Mouse (Mus musculus): ENCODE results near the gene Cnksr3. TPM values are rescaled to one million over a fixed set of nuclear protein-coding genes. Genes with fewer than 3 reads are reported as not detected.

The Cnksr3 gene
- polyA plus RNA-seq, 1 experiment from 2014 or later: 5.2 TPM

DNA sequence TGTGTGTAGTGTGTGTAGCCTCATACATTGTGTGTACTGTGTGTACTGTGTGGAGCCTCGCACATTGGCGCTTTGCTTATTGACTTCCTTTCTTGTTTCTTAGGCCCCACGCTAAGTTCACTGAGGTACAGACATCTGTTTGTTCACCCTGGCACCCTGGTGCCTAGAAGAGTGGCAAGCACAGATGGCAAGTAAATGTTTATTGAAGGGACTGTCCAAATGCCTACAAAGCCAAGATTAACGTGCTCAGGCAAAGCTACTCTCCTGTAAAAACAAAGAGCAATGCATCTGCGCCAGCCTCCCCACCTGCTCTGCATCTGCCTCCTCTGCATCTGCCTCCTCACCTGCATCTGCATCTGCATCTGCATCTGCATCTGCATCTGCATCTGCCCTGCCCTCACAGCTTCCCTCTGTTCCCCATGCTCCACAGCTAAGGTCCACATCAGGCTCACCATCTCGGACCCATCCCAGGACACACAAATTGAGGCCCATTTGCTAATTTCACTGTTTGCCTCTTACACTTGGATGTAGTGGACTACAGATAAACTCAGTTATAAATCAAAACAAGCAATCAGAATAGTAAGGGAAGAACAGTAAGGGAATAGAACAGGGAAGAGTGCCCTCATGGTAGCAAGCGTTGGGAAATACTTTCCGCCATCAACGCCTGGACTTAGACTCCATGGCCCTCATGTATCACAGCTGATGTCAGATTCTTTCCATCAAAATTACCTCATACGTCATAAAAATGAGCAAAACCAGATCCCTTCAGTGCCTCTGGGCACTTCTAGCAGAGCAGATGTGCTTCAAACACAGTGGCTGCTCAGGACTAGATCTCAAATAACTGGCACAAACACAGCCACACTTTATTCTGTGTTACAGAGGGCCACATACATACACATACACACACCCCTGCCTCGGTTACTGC lies 62.1 kb downstream of the Cnksr3 start:
- no peak for DNase-seq (ENCODE audit: low spot score)

DNA sequence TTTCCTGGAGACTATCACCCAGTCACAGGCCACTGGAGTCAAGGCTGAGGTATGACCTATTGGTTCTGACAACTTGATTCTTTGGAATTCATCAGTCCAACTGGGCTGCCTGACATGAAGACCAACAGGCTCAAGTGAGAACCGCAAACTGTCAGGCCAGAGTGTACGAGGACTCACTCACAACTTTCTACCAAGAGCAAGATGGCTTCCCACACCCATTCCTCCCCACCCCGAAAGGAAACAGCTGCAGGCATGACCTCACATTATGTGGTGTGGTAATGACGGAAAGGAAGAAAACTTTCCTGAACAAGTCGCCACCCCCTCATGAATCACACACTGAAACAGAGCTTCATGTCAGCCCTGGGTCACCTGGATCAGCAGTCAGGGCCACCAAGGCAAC lies 66.4 kb downstream of the Cnksr3 start:
- no peak for DNase-seq (ENCODE audit: low spot score)

DNA sequence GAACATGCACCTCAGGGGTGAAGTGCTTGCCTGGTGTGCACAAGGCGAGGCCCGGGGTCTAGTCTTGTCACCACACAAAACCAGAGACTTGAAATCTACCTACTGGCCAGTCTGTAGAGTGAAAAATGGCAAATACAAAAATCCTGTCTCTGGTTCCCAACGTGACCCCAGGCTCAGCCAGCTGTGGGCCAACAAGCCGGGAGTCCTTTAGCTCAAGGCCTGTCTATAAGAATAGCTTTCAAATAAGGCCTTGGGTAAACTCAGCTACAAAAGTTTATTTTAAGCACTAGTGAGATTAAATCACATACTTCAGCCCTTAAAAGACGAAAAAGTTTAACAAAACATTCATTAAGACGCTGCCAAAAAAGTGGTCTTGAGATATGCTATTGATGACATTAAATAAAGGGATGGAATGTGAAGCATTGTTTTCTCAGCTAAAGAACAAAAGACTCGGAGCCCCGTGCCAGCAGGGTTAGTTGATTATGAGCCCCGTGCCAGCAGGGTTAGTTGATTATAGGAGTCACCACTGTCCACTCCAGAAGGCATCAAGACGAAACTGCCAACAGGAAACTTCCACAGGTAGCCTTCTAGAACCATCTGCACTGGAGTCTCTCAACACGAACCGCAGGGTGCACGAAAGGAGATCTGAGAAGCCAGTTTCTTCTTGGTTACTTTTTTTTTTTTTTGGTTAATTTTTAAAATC lies 67.8 kb downstream of the Cnksr3 start:
- no peak for DNase-seq (ENCODE audit: low spot score)

DNA sequence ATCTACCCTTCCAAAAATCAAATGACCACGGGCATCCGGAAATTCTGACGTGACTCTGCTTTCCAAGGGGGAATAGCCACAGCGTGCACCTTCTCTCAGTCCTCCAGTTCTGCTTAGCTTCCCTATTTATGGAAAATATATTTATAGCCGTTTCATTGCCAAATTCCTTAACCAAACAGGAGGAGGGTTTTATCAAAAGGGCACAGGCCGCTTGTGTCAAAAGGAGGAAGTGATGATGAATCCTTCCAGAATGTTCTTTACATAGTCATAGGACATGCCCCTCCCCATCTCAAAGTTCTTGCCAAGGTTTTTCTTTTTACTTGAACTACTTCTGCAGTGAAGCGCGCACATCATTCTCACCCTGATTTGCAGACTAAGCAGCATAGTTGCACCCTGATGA lies 69.8 kb downstream of the Cnksr3 start:
- no peak for DNase-seq (ENCODE audit: low spot score)

DNA sequence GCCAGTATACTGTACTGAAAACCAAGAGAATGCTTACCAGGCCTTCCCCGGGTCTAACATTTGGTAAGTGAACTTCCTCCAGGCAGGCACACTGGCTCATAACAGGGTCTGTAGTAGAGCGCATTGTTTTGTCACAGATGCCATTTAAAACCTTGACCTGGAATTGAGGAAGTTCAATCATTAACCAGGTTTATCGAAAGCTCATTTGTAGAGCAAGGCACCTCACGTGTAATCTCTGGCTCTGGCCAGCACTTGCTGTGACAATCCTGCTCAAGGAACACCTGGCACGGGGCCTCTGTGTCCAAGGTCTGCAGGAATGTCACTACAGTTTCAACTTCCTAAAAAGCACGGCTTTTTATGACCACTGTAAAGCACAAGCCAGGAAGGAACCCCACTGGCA lies 71.8 kb downstream of the Cnksr3 start:
- DNase-seq (ENCODE audit: low spot score): no peak

DNA sequence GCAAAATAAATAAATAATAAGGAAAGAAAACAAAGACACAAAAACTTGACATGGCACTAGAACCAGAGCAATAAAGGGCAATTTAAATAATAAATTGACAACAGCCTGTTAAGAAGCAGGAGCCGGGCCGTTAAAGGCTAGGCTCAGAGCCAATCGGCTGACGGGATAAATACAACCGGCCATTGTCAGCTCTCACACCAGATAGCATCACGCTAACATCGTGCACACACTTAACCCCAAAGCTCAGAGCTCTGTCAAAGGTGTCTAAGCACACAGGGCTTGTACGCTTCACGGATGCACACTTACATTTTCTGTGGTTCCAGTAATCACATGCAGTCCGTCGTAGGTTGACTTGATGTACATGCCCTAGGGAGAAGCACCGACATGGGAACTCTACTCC lies 74.0 kb downstream of the Cnksr3 start:
- DNase-seq (ENCODE audit: low spot score): no peak

DNA sequence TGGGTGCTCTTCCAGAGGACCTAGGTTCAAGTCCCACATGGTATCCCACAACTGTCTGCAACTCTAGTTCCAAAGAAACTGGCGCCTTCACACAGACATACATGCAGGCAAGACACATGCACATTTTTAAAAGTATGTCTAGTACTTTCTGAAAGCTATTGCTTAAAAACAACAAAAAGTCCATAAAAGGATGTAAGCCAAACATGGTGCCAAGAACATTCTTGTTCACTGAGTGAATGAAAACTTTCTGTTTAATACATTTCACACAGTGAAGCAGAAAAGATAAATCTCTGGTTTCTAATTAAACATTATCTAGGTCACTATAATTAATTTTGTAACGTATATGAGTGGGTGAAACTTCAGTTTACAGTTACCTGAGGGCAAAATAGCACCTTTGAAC lies 76.3 kb downstream of the Cnksr3 start:
- no peak for DNase-seq (ENCODE audit: low spot score)

DNA sequence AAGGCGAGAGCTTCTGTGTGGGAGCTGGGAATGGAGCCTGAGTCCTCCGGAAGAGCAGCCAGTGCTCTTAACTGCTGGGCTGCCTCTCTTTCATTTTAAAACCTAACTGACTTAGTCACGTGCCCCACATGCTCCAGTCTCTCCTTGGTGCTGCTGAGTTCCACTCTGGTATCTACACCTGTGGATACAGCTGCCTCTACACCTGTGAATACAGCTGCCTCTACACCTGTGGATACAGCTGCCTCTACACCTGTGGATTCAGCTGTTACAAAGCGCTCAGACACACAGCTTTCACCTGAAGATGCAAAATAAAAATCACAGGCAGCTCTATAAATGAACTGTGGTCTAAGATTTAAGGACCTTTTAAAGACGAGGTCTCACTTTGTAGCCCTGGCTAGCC lies 79.0 kb downstream of the Cnksr3 start:
- DNase-seq (ENCODE audit: low spot score): no peak

DNA sequence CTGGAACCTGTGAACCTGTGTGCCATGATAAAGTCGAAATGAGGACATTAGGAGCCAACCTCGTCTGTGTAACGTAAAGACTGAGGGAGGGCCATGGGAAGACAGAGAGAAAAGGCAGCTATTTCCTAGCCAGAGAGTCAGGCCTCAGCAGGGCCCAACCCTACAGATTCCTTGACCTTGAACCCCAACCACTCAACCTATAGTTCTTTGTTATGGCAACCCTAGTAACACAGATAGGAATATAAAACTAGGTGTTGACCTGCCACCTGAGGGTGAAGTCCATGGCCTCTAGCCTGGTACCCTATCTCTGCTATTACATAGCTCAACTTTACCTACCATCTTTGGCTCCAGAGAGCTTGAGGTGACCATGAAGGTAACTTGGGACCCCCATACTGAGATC lies 80.6 kb downstream of the Cnksr3 start:
- no peak for DNase-seq (ENCODE audit: low spot score)

DNA sequence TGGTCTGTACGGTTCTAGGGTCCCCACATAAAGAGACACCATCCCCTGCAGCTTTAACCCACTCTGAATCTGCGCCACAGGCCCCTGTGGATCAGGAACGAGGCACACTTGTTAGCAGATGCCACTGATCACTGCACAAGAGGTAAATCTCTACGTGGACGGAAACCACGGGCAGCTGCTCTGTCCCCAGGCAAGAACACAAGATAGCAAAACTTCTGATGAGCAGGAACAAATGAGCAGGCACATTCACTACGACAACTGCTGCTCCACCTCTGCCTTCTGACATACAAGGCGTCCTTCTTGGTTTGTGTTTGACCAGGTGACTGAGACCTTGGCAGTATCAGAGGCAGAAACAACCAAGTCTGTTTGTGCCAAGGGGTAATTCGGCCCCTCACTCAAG lies 84.2 kb downstream of the Cnksr3 start:
- DNase-seq (ENCODE audit: low spot score): no peak

DNA sequence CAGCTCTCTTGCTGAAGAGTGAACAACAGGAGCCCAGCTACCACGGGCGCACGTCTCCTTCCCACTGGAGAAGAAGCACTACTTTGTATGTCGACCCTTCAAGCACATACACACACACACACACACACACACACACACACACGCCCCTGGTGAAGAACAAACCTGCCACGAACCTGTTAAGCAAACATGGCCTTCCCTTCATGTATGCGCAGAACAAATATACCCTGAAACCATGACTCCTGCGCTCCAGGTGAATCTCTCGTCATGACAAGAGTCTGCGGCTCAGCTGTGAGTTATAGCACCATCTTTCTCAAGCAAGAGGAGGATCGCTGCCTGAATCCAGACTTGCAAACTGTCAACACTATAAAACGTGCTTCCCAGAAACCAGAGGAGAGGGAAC lies 85.2 kb downstream of the Cnksr3 start:
- DNase-seq (ENCODE audit: low spot score): no peak

DNA sequence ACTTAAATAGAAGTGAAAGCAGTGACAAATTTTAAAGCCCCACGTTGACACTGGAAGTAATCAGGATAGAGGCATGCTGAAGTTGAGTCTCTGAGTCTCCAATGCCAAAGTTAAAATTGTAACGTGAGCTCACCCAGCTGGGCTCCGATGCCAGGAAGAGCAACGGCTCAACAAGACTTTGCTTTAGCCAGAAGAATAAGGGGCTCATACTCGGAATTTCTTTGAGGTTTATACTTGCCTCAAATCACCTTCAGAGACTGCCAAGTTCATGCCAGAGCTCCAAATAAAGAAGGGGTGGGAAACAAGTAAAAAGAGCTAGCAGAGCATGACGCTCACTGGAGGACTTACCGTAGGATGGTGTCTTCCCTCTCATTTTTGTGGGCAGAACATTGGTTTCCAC lies 85.8 kb downstream of the Cnksr3 start:
- DNase-seq (ENCODE audit: low spot score): no peak

DNA sequence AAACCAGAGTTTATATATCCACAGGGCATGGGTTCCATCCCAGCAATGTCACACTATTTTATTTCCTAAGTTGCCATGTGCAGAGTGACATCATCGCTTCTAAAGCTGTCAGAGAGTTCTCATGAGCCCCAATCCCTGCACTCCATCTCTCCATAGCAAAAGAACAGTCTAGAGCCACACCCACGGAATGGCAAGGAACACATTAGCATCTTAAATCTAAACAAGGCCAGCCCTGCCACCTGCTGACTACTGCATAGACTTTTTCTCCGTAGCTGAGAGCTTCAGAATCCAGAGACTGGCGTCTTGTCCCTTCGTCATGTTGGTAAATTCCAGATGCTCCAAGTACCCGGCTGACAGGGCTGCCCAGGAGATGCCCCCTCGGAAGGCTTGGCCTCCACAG lies 87.0 kb downstream of the Cnksr3 start:
- no peak for DNase-seq (ENCODE audit: low spot score)

DNA sequence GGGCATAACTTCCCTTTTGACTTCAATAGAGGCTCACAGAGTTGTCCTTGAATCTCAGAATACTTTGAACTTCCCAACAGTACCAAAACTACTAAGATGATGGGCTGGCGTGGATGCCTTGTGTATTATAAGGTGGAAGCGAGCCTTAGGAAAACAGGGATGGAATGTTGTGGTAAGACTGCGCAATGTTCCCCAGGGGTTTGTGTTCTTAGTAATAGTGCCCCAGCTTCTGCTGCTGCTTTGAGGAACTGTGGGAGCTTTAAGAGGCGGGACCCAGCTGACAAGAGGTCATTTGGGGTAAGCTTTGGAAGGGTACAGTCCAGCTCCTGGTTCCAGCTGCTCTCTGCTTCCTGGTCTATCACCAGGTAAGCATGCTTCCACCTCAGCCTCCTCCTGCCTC lies 89.7 kb downstream of the Cnksr3 start:
- DNase-seq (ENCODE audit: low spot score): no peak

DNA sequence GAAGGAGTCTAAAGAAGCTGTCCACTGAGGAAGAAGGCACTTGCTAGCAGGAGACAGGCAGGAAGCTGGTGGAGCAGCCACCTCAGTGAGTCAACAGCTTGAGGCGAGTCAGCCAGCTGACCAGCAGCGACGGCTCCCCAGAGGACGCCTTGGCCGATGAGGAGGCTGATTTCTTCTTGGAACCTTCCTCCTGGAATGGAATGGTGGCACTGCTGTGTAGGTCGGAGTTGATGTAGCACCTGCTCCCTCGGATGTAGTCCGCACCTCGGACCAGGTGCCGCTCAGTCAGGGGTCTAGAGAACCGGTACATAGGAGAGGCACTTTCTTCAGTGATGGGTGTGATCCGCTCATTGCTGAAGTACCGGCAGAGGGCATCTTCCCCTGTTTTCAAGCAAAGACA lies 91.8 kb downstream of the Cnksr3 start:
- no peak for DNase-seq (ENCODE audit: low spot score)

DNA sequence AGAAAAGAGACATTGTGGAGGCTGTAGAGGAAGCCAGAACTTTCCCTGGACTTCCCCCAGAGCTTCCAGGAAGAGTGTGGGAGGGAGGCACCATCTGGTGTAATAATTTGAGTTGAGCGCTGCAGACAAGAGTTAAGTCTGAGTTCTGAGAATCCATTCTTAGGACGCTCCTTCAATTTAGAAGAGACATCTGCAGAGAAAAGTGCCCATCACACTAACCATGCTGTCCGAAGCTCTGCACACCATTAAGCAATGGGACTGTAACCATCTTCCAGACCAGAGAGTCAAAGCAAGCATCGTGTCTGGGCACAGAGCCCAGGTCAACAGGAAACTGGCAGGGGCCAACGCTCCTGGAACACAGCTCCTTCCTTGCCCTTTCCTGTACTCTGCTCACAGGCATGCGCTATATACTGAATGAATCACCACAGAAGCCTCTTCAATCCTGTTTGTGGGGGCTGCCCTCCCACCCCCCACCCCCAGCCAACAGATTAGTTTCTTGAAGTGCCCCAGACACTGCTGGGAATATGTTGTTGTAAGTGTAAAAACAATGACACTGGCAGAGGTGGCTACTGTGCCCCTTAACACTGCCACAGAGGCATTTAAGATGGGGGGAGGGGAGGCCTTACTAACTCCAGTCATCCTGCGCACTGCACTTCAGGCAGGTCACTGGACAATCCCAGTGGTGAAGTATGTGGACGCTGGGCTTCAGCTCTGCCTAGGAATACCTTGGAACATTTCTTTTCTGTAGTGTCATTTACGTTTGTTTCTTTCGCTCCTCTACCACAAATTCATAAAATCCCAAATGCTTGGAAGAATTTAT lies 93.6 kb downstream of the Cnksr3 start:
- DNase-seq (ENCODE audit: low spot score): no peak

DNA sequence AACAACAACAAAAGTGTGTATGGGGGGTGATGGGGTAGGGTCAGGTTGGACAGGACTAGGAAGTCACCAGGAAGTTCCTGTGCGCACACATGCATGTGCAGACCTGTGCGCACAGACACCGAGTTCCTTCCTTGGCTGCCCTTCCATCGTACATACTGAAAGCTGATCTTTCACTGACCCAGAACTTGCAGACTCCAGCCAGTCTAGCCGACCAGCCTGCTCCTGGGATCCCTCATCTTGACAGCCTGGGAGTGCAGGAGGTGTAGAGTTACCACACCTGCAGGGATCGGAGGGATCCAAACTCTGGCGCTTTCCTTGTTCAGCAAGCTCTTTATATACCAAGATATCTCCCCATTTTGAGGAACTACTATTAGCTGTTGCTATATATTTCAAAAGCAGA lies 94.3 kb downstream of the Cnksr3 start:
- DNase-seq (ENCODE audit: low spot score): no peak

DNA sequence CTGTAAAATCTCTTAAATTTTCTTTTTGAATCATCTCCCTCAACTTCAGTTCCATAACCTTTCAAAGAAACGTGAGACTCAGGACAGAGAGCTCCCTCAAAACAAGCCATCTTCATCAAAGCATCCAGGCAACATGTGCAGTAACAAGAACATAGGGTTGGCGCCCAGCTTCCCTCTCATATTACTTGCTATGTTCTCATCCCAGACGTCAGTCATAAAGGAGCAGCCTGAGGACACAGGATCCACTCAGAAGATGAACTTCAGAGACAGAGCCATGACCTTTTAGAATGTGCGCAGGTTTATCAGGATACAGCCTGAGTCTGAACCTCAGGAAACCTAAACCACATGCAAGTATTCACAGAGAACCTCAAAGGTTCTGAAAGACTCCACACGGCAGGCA lies 97.2 kb downstream of the Cnksr3 start:
- DNase-seq (ENCODE audit: low spot score): no peak

DNA sequence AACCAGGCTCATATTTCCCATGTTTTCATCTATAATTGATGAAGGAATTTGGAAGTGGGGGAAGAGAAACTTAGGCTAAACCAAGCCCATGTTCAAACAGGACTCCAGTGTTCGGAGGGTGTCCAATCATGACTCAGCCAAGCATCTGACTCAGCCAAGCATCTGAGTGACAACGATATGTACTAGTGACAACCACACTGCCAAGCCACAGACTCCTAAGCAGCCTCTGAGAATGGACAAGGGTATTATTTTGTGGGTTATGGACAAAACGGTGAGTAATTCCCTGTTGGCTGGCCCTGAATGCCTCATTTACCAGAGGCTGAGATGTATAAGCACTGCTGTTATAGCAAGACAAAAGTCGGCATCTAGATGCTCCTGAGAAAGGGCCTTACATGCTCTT lies 98.3 kb downstream of the Cnksr3 start:
- DNase-seq (ENCODE audit: low spot score): no peak

DNA sequence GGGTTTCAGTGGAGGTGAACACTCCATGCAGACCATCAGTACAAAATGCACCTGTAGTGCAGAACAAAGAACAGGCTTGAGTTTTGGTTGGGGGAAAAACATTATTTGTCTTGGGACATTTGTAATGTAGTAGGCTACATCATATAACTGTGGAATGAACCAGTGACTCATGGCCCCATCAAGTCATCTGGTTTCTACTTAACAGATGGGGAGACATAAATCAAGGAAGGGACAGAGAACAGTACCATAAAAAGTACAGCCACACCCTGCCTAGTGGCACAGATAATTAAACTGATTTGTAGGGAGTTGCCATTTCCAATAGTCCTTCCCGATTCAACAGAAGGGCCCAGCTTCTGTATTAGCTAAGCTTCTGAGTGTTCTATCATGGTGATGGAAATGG lies 98.9 kb downstream of the Cnksr3 start:
- DNase-seq (ENCODE audit: low spot score): no peak

DNA sequence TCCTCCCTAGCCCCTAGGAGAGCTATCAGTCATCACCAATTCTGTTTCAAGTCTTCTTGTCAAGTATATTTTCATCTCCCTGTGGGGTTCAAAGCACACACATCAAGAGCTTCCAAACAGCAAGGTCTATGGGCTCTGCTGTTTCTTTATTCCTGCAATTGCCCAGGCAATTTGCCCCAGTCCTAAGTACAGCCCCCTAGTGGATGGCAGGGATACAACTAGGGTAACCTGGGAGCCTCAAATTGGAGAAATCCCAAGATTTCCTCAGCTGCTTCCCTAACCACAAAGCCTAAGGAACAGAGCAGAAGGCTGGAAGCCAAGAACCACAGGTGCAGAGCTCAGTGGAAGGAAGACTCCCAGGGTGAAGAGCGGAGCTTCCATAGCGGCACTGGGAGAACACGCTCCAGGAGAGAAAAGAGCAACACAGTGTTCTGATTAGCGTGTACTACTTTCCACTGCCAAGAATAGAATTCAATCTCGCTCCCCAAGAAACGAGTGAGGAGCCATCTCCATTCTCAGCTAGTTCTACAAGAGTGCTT lies 100.5 kb downstream of the Cnksr3 start:
- peak; percentile 6 for DNase-seq (ENCODE audit: low spot score)

DNA sequence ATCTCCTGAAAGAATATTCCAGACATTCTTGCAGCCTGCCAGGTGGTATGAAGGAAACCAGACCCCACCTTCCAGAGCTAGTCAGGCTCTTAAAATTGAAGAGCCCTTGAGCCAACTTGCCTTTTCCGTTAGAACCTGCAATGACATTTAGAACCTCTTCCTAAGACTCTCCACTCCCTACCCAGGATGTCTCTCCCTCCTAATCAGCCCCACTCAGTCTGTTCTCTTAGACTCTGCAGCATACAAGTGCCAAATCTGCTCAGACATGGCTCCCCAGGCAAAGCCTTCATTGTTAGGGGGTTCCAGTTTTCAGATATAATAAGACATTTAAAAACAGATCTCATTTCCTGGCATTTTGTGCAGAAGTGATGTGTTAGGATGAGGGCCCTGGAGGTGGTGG lies 108.2 kb downstream of the Cnksr3 start:
- DNase-seq (ENCODE audit: low spot score): no peak
